In genomic region chr11:75441601-75442000, GRCm38 (mm10) we compare ENCODE assay signal across 17 mouse cellular contexts. TPM values are rescaled to one million over a fixed set of nuclear protein-coding genes. Genes with fewer than 3 reads are reported as not detected.
A peak's percentile ranks its signal among the peaks of the same experiment; 100 is the strongest.
DNase-seq lines count a peak whose midpoint lies in the region; ATAC-seq and TF ChIP-seq lines count a peak whose summit lies in the region.
"Had no signal": no experiment of that assay in that cellular context is flagged by ENCODE, and none has a peak within 500 bp of the region (broad histone marks: within the 10 kb centered on the region; RNA-seq: fewer than 3 reads in every experiment).

No protein-coding gene starts in this region.

- peak; percentile 44 to 55 for DNase-seq in layer of hippocampus, postnatal 10 days (ENCODE audit: low spot score in 2 of 2)
- DNase-seq in layer of hippocampus, adult 18-20 months (ENCODE audit: low spot score in 2 of 2) = no peak
- peak; percentile 69 for DNase-seq in retina, postnatal 1 day
- no peak for DNase-seq in retina, embryonic 14.5 days (ENCODE audit: low spot score)
- DNase-seq in liver, postnatal 0 days = no peak
- no peak for DNase-seq in left cerebral cortex, postnatal 25 days (ENCODE audit: low spot score in 2 of 2)
- DNase-seq: gastrocnemius, postnatal 10 days; heart, postnatal 14 days; lung, postnatal 10 days; right cerebral cortex, postnatal 25 days had no signal

- 64% methylated on average over 16 of the region's 16 CpGs for WGBS in forebrain, embryonic 13.5 days
- WGBS in forebrain, embryonic 12.5 days = 81% methylated on average over 16 of the region's 16 CpGs
- 88% methylated on average over 16 of the region's 16 CpGs for WGBS in liver, postnatal 0 days (ENCODE audit: insufficient replicate concordance)

- H3K9me3 ChIP-seq in forebrain, embryonic 13.5 days (replicated peaks) = no peaks in the 10 kb centered on the region
- no peaks in the 10 kb centered on the region for H3K9me3 ChIP-seq in forebrain, embryonic 12.5 days
- no peaks in the 10 kb centered on the region for H3K9me3 ChIP-seq in liver, postnatal 0 days (ENCODE audit: low read length)
- H3K9me3 ChIP-seq: embryonic facial prominence, embryonic 12.5 days; heart, embryonic 10.5 days had no signal

- no peak for TF ChIP-seq CTCF in liver, postnatal 0 days (IDR thresholded peaks at IDR 0.05; ENCODE audit: low read depth)

- no peak overlapping the region for H3K27ac ChIP-seq in forebrain, embryonic 13.5 days
- no peak overlapping the region for H3K27ac ChIP-seq in forebrain, embryonic 12.5 days
- H3K27ac ChIP-seq in liver, postnatal 0 days (ENCODE audit: low read depth) = peak overlapping the region; percentile 76; the same call in 1 of the 2 replicates
- H3K27ac ChIP-seq: embryonic facial prominence, embryonic 12.5 days; heart, embryonic 10.5 days; liver, embryonic 14.5 days had no signal

- H3K4me3 ChIP-seq in forebrain, embryonic 13.5 days = no peak overlapping the region
- no peak overlapping the region for H3K4me3 ChIP-seq in forebrain, embryonic 12.5 days (replicated peaks)
- no peak overlapping the region for H3K4me3 ChIP-seq in liver, postnatal 0 days (ENCODE audit: low read depth, low read length)
- H3K4me3 ChIP-seq: embryonic facial prominence, embryonic 12.5 days; heart, embryonic 10.5 days had no signal

- H3K4me2 ChIP-seq in forebrain, embryonic 13.5 days = no peak overlapping the region
- no peak overlapping the region for H3K4me2 ChIP-seq in forebrain, embryonic 12.5 days
- no peak overlapping the region for H3K4me2 ChIP-seq in liver, postnatal 0 days (ENCODE audit: low read depth, low read length)
- H3K4me2 ChIP-seq: embryonic facial prominence, embryonic 12.5 days had no signal

- no peak for TF ChIP-seq EP300 in liver, postnatal 0 days (IDR thresholded peaks at IDR 0.05; ENCODE audit: low read depth)

- H3K9ac ChIP-seq in forebrain, embryonic 13.5 days = 0 out of 2 replicates have a peak overlapping the region, but pooled peaks have one; percentile 12
- H3K9ac ChIP-seq in forebrain, embryonic 12.5 days = no peak overlapping the region
- H3K9ac ChIP-seq in liver, postnatal 0 days (replicated peaks) = no peak overlapping the region
- H3K9ac ChIP-seq: embryonic facial prominence, embryonic 12.5 days; liver, embryonic 14.5 days had no signal

- H3K36me3 ChIP-seq in forebrain, embryonic 13.5 days (ENCODE audit: poor library complexity, severe bottlenecking) = peaks cover 33% of the 10 kb centered on the region
- peaks cover 7% of the 10 kb centered on the region for H3K36me3 ChIP-seq in forebrain, embryonic 12.5 days (replicated peaks)
- peaks cover 54% of the 10 kb centered on the region for H3K36me3 ChIP-seq in liver, postnatal 0 days (replicated peaks; ENCODE audit: insufficient read depth, low read length)

- no peak for ATAC-seq in forebrain, embryonic 13.5 days
- no peak for ATAC-seq in forebrain, embryonic 12.5 days (ENCODE audit: low FRiP score)
- no peak for ATAC-seq in liver, postnatal 0 days
- ATAC-seq: Patski had no signal

- peaks cover 5% of the 10 kb centered on the region; the same call in 1 of the 2 replicates for H3K4me1 ChIP-seq in forebrain, embryonic 13.5 days
- no peaks in the 10 kb centered on the region for H3K4me1 ChIP-seq in forebrain, embryonic 12.5 days
- peaks cover 27% of the 10 kb centered on the region for H3K4me1 ChIP-seq in liver, postnatal 0 days (ENCODE audit: insufficient read depth)
- H3K4me1 ChIP-seq: embryonic facial prominence, embryonic 12.5 days had no signal

- H3K27me3 ChIP-seq in forebrain, embryonic 13.5 days = no peaks in the 10 kb centered on the region
- H3K27me3 ChIP-seq in forebrain, embryonic 12.5 days = no peaks in the 10 kb centered on the region
- no peaks in the 10 kb centered on the region for H3K27me3 ChIP-seq in liver, postnatal 0 days (ENCODE audit: insufficient read depth, low read length)
- H3K27me3 ChIP-seq: embryonic facial prominence, embryonic 12.5 days; Patski had no signal

- intact Hi-C loops in left cerebral cortex, postnatal 25 days (cut with DNase I) = no loop called here

RNA-seq across cellular contexts. Expression of gene Serpinf2, which starts 2.2 kb away (rescaled TPM):
- 0.42 TPM in 1 of 2 replicates, not detected in the other for polyA plus RNA-seq in forebrain, embryonic 13.5 days (2015; fragmentation: Nextera tagmentation; extraction: Ambion mirVana)
- not detected in 2 replicates for polyA plus RNA-seq in forebrain, embryonic 12.5 days (2016; fragmentation: Nextera tagmentation; extraction: Ambion mirVana)
- total RNA-seq in layer of hippocampus, postnatal 10 days (2021) = under 1 TPM; 0.49 to 0.64 TPM
- total RNA-seq in layer of hippocampus, adult 18-20 months (2021) = under 1 TPM; 0.53 to 0.59 TPM
- polyA plus RNA-seq in liver, postnatal 0 days (2015; fragmentation: Nextera tagmentation; extraction: Ambion mirVana) = 975 and 1,049 TPM in 2 replicates
- total RNA-seq in left cerebral cortex, postnatal 25 days (2021) = not detected
- total RNA-seq: heart, postnatal 14 days; megakaryocyte-erythroid progenitor cell, adult 5-6 weeks had no signal

RNA-seq across cellular contexts. Expression of gene Wdr81, which starts 12.9 kb away (rescaled TPM):
- polyA plus RNA-seq in forebrain, embryonic 13.5 days (2015; fragmentation: Nextera tagmentation; extraction: Ambion mirVana) = 5.0 and 5.6 TPM in 2 replicates
- 7.2 and 8.7 TPM in 2 replicates for polyA plus RNA-seq in forebrain, embryonic 12.5 days (2016; fragmentation: Nextera tagmentation; extraction: Ambion mirVana)
- 10 to 100 TPM; 18.7 to 18.9 TPM for total RNA-seq in layer of hippocampus, postnatal 10 days (2021)
- 10 to 100 TPM; 21.6 to 23.3 TPM for total RNA-seq in layer of hippocampus, adult 18-20 months (2021)
- 8.4 and 9.5 TPM in 2 replicates for polyA plus RNA-seq in liver, postnatal 0 days (2015; fragmentation: Nextera tagmentation; extraction: Ambion mirVana)
- 10 to 100 TPM; 17.4 to 18.7 TPM for total RNA-seq in left cerebral cortex, postnatal 25 days (2021)

RNA-seq across cellular contexts. Expression of gene Serpinf1, which starts 19.1 kb away (rescaled TPM):
- 15.5 and 19.0 TPM in 2 replicates for polyA plus RNA-seq in forebrain, embryonic 13.5 days (2015; fragmentation: Nextera tagmentation; extraction: Ambion mirVana)
- polyA plus RNA-seq in forebrain, embryonic 12.5 days (2016; fragmentation: Nextera tagmentation; extraction: Ambion mirVana) = 35.8 and 44.7 TPM in 2 replicates
- total RNA-seq in layer of hippocampus, postnatal 10 days (2021) = 10 to 100 TPM; 30.8 to 38.9 TPM
- total RNA-seq in layer of hippocampus, adult 18-20 months (2021) = 10 to 100 TPM; 10.6 to 15.4 TPM
- polyA plus RNA-seq in liver, postnatal 0 days (2015; fragmentation: Nextera tagmentation; extraction: Ambion mirVana) = 823 and 833 TPM in 2 replicates
- 10 to 100 TPM; 16.7 to 17.3 TPM for total RNA-seq in left cerebral cortex, postnatal 25 days (2021)

RNA-seq across cellular contexts. Expression of gene Tlcd2, which starts 19.9 kb away (rescaled TPM):
- 1.4 and 1.9 TPM in 2 replicates for polyA plus RNA-seq in forebrain, embryonic 13.5 days (2015; fragmentation: Nextera tagmentation; extraction: Ambion mirVana)
- 4.9 and 7.1 TPM in 2 replicates for polyA plus RNA-seq in forebrain, embryonic 12.5 days (2016; fragmentation: Nextera tagmentation; extraction: Ambion mirVana)
- under 1 TPM; 0.31 to 0.73 TPM for total RNA-seq in layer of hippocampus, postnatal 10 days (2021)
- total RNA-seq in layer of hippocampus, adult 18-20 months (2021) = under 1 TPM in 1 of 2 experiments, not detected in 1; 0.89 TPM
- 34.2 and 35.6 TPM in 2 replicates for polyA plus RNA-seq in liver, postnatal 0 days (2015; fragmentation: Nextera tagmentation; extraction: Ambion mirVana)
- total RNA-seq in left cerebral cortex, postnatal 25 days (2021) = under 1 TPM; 0.69 to 0.80 TPM

RNA-seq across cellular contexts. Expression of gene Prpf8, which starts 45.0 kb away (rescaled TPM):
- polyA plus RNA-seq in forebrain, embryonic 13.5 days (2015; fragmentation: Nextera tagmentation; extraction: Ambion mirVana) = 56.3 and 63.2 TPM in 2 replicates
- 87.9 and 92.6 TPM in 2 replicates for polyA plus RNA-seq in forebrain, embryonic 12.5 days (2016; fragmentation: Nextera tagmentation; extraction: Ambion mirVana)
- total RNA-seq in layer of hippocampus, postnatal 10 days (2021) = 100 to 1,000 TPM; 113 to 123 TPM
- 100 to 1,000 TPM; 132 to 133 TPM for total RNA-seq in layer of hippocampus, adult 18-20 months (2021)
- polyA plus RNA-seq in liver, postnatal 0 days (2015; fragmentation: Nextera tagmentation; extraction: Ambion mirVana) = 12.1 and 13.9 TPM in 2 replicates
- 100 to 1,000 TPM; 120 to 127 TPM for total RNA-seq in left cerebral cortex, postnatal 25 days (2021)

Comparison
In these comparisons a context has a peak if more than half of its experiments do, and no peak if none do; other contexts are left out.
1. DNase-seq: peak in layer of hippocampus, postnatal 10 days (2 of 2) and retina, postnatal 1 day (single experiment); none in layer of hippocampus, adult 18-20 months (0 of 2), retina, embryonic 14.5 days (single experiment), liver, postnatal 0 days (single experiment) and left cerebral cortex, postnatal 25 days (0 of 2).